Mouse (Mus musculus): ENCODE data around the gene Tnik.

GRCm38 (mm10) chr3:28606741-28607140 lies 343.7 kb downstream of the Tnik start:
- TF ChIP-seq CTCF (IDR thresholded peaks at IDR 0.05; ENCODE audit: borderline replicate concordance, control insufficient read depth, extremely low read depth, insufficient read depth, low read length, poor library complexity) (no peak), POLR2A (IDR thresholded peaks at IDR 0.05; ENCODE audit: control insufficient read depth, extremely low read depth, insufficient read depth, low read length, poor library complexity) (no peak)

Measured in thymus, adult 2 months (tissue).